Mouse (Mus musculus): ENCODE results near the gene Gm20388.

DNA sequence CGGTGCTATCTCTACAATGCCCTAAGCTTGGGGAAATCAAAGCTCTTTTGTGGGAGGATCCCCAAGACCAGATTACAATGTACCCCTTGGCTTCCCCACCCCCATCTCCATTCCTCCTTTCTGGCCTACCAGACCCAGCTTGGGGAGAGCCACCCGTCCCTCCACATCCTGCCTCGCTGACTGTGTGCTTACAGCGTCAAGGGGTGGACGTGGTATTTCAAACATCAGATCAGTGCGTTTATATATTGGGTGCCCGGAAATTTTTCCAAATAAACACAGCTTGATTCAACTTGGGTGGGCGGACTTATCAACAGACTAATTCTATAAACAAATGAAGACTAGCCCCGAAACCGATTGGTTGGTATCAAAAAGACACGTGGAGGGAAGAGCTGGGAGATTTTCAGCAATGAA, 1216.7 kb downstream of the Gm20388 start:
- TF ChIP-seq POLR2A (IDR thresholded peaks at IDR 0.05; ENCODE audit: borderline replicate concordance, extremely low read depth, insufficient read depth, insufficient read length, poor library complexity, severe bottlenecking), result no peak
- TF ChIP-seq CTCF (IDR thresholded peaks at IDR 0.05; ENCODE audit: borderline replicate concordance, extremely low read depth, insufficient read depth, insufficient read length), result no peak

All from brain, embryonic 14.5 days (tissue).